Mouse (Mus musculus): ENCODE measurements at regions not wholly inside any gene's neighbourhood (a gene's known extent, or its start where the extent isn't known, plus 50 kb on each side); places are given as distances from the start of the nearest gene placed in this dataset.
"Not testable (repeated sequence)": the region's sequence is repeated elsewhere in the genome, so short reads cannot be mapped to it uniquely, and the experiment has no call there.

- not testable (repeated sequence) for H3K9me3 ChIP-seq (ENCODE audit: control insufficient read depth, low read depth, low read length); H3K27me3 ChIP-seq (ENCODE audit: control insufficient read depth, insufficient read depth, low read length); H3K36me3 ChIP-seq (ENCODE audit: control insufficient read depth, insufficient read depth, low read length); ATAC-seq (ENCODE audit: insufficient number of reproducible peaks, insufficient read depth, low FRiP score, low read depth); H3K4me1 ChIP-seq (ENCODE audit: control insufficient read depth, insufficient read depth, low read length); H3K4me3 ChIP-seq (ENCODE audit: low read depth, low read length); H3K9ac ChIP-seq (replicated peaks; ENCODE audit: low read depth, low read length); H3K27ac ChIP-seq (ENCODE audit: low read length); H3K4me2 ChIP-seq (replicated peaks; ENCODE audit: low read depth, low read length)
- 93% methylated on average over 19 of the region's 19 CpGs for WGBS
Observed at GRCm38 (mm10) chr13:107774499-107774898, 269.7 kb upstream of the Smim15 start.

GRCm38 (mm10) chr13:107767262-107767624, 277.0 kb upstream of the Smim15 start:
- WGBS = 66% methylated on average over 2 of the region's 2 CpGs

GRCm38 (mm10) chr13:107766397-107767261, 277.6 kb upstream of the Smim15 start:
- WGBS = 74% methylated on average over 13 of the region's 13 CpGs

More at GRCm38 (mm10) chr13:107767262-107767624, 277.0 kb upstream of the Smim15 start:
- H3K9me3 ChIP-seq (ENCODE audit: control insufficient read depth, low read depth, low read length) = no peaks in the 10 kb centered on the region
- no peak overlapping the region for H3K4me2 ChIP-seq (replicated peaks; ENCODE audit: low read depth, low read length)
- no peak for ATAC-seq (ENCODE audit: insufficient number of reproducible peaks, insufficient read depth, low FRiP score, low read depth)
- H3K27ac ChIP-seq (ENCODE audit: low read length) = no peak overlapping the region
- H3K4me3 ChIP-seq (ENCODE audit: low read depth, low read length) = no peak overlapping the region
- H3K27me3 ChIP-seq (ENCODE audit: control insufficient read depth, insufficient read depth, low read length) = no peaks in the 10 kb centered on the region
- peaks cover 11% of the 10 kb centered on the region; the same call in 1 of the 2 replicates for H3K36me3 ChIP-seq (ENCODE audit: control insufficient read depth, insufficient read depth, low read length)
- no peak overlapping the region for H3K9ac ChIP-seq (replicated peaks; ENCODE audit: low read depth, low read length)
- H3K4me1 ChIP-seq (ENCODE audit: control insufficient read depth, insufficient read depth, low read length) = no peaks in the 10 kb centered on the region

GRCm38 (mm10) chr13:107763911-107764310, 280.3 kb upstream of the Smim15 start:
- WGBS = 87% methylated on average over 5 of the region's 5 CpGs
- ATAC-seq (ENCODE audit: insufficient number of reproducible peaks, insufficient read depth, low FRiP score, low read depth) = no peak
- Histone ChIP-seq H3K4me1 (ENCODE audit: control insufficient read depth, insufficient read depth, low read length) (peaks cover 4% of the 10 kb centered on the region; the same call in 1 of the 2 replicates), H3K36me3 (ENCODE audit: control insufficient read depth, insufficient read depth, low read length) (peaks cover 3% of the 10 kb centered on the region; the same call in 1 of the 2 replicates), H3K27ac (ENCODE audit: low read length) (no peak overlapping the region), H3K9ac (replicated peaks; ENCODE audit: low read depth, low read length) (no peak overlapping the region), H3K27me3 (ENCODE audit: control insufficient read depth, insufficient read depth, low read length) (no peaks in the 10 kb centered on the region), H3K4me2 (replicated peaks; ENCODE audit: low read depth, low read length) (no peak overlapping the region), H3K9me3 (ENCODE audit: control insufficient read depth, low read depth, low read length) (no peaks in the 10 kb centered on the region), H3K4me3 (ENCODE audit: low read depth, low read length) (no peak overlapping the region)

More at GRCm38 (mm10) chr13:107766397-107767261, 277.6 kb upstream of the Smim15 start:
- no peak for ATAC-seq (ENCODE audit: insufficient number of reproducible peaks, insufficient read depth, low FRiP score, low read depth)
- Histone ChIP-seq H3K9me3 (ENCODE audit: control insufficient read depth, low read depth, low read length) (no peaks in the 10 kb centered on the region), H3K27ac (ENCODE audit: low read length) (no peak overlapping the region), H3K4me1 (ENCODE audit: control insufficient read depth, insufficient read depth, low read length) (no peaks in the 10 kb centered on the region), H3K4me2 (replicated peaks; ENCODE audit: low read depth, low read length) (no peak overlapping the region), H3K27me3 (ENCODE audit: control insufficient read depth, insufficient read depth, low read length) (no peaks in the 10 kb centered on the region), H3K36me3 (ENCODE audit: control insufficient read depth, insufficient read depth, low read length) (peaks cover 11% of the 10 kb centered on the region; the same call in 1 of the 2 replicates), H3K4me3 (ENCODE audit: low read depth, low read length) (no peak overlapping the region), H3K9ac (replicated peaks; ENCODE audit: low read depth, low read length) (no peak overlapping the region)

- H3K27ac ChIP-seq (ENCODE audit: low read length) = no peak overlapping the region
- H3K4me2 ChIP-seq (replicated peaks; ENCODE audit: low read depth, low read length) = no peak overlapping the region
- no peak overlapping the region for H3K4me3 ChIP-seq (ENCODE audit: low read depth, low read length)
- no peaks in the 10 kb centered on the region for H3K9me3 ChIP-seq (ENCODE audit: control insufficient read depth, low read depth, low read length)
- peaks cover 4% of the 10 kb centered on the region; the same call in 1 of the 2 replicates for H3K4me1 ChIP-seq (ENCODE audit: control insufficient read depth, insufficient read depth, low read length)
- no peaks in the 10 kb centered on the region for H3K27me3 ChIP-seq (ENCODE audit: control insufficient read depth, insufficient read depth, low read length)
- H3K9ac ChIP-seq (replicated peaks; ENCODE audit: low read depth, low read length) = no peak overlapping the region
- 76% methylated on average over 8 of the region's 8 CpGs for WGBS
- no peak for ATAC-seq (ENCODE audit: insufficient number of reproducible peaks, insufficient read depth, low FRiP score, low read depth)
- H3K36me3 ChIP-seq (ENCODE audit: control insufficient read depth, insufficient read depth, low read length) = no peaks in the 10 kb centered on the region
Observed at GRCm38 (mm10) chr13:107760511-107760910, 283.7 kb upstream of the Smim15 start.

GRCm38 (mm10) chr13:107758327-107759095, 285.7 kb upstream of the Smim15 start:
- ATAC-seq (ENCODE audit: insufficient number of reproducible peaks, insufficient read depth, low FRiP score, low read depth) = no peak
- 86% methylated on average over 13 of the region's 13 CpGs for WGBS
- H3K4me1 ChIP-seq (ENCODE audit: control insufficient read depth, insufficient read depth, low read length) = peaks cover 4% of the 10 kb centered on the region; the same call in 1 of the 2 replicates
- no peak overlapping the region for H3K4me3 ChIP-seq (ENCODE audit: low read depth, low read length)
- H3K4me2 ChIP-seq (replicated peaks; ENCODE audit: low read depth, low read length) = no peak overlapping the region
- H3K9me3 ChIP-seq (ENCODE audit: control insufficient read depth, low read depth, low read length) = no peaks in the 10 kb centered on the region
- H3K36me3 ChIP-seq (ENCODE audit: control insufficient read depth, insufficient read depth, low read length) = no peaks in the 10 kb centered on the region
- no peak overlapping the region for H3K27ac ChIP-seq (ENCODE audit: low read length)
- no peaks in the 10 kb centered on the region for H3K27me3 ChIP-seq (ENCODE audit: control insufficient read depth, insufficient read depth, low read length)
- H3K9ac ChIP-seq (replicated peaks; ENCODE audit: low read depth, low read length) = no peak overlapping the region

- no peak overlapping the region for H3K4me3 ChIP-seq (ENCODE audit: low read depth, low read length)
- no peaks in the 10 kb centered on the region for H3K27me3 ChIP-seq (ENCODE audit: control insufficient read depth, insufficient read depth, low read length)
- H3K4me1 ChIP-seq (ENCODE audit: control insufficient read depth, insufficient read depth, low read length) = no peaks in the 10 kb centered on the region
- no peak overlapping the region for H3K27ac ChIP-seq (ENCODE audit: low read length)
- ATAC-seq (ENCODE audit: insufficient number of reproducible peaks, insufficient read depth, low FRiP score, low read depth) = no peak
- 60% methylated on average over 3 of the region's 3 CpGs for WGBS
- no peaks in the 10 kb centered on the region for H3K9me3 ChIP-seq (ENCODE audit: control insufficient read depth, low read depth, low read length)
- H3K4me2 ChIP-seq (replicated peaks; ENCODE audit: low read depth, low read length) = no peak overlapping the region
- H3K9ac ChIP-seq (replicated peaks; ENCODE audit: low read depth, low read length) = no peak overlapping the region
- H3K36me3 ChIP-seq (ENCODE audit: control insufficient read depth, insufficient read depth, low read length) = no peaks in the 10 kb centered on the region
Observed at GRCm38 (mm10) chr13:107752745-107753144, 291.5 kb upstream of the Smim15 start.

- H3K4me2 ChIP-seq (replicated peaks; ENCODE audit: low read depth, low read length) = no peak overlapping the region
- no peaks in the 10 kb centered on the region for H3K9me3 ChIP-seq (ENCODE audit: control insufficient read depth, low read depth, low read length)
- H3K27me3 ChIP-seq (ENCODE audit: control insufficient read depth, insufficient read depth, low read length) = no peaks in the 10 kb centered on the region
- no peaks in the 10 kb centered on the region for H3K4me1 ChIP-seq (ENCODE audit: control insufficient read depth, insufficient read depth, low read length)
- H3K9ac ChIP-seq (replicated peaks; ENCODE audit: low read depth, low read length) = no peak overlapping the region
- 83% methylated on average over 21 of the region's 21 CpGs for WGBS
- H3K36me3 ChIP-seq (ENCODE audit: control insufficient read depth, insufficient read depth, low read length) = peaks cover 12% of the 10 kb centered on the region; the same call in 1 of the 2 replicates
- peak; percentile 71; the same call in 1 of the 2 replicates for ATAC-seq (ENCODE audit: insufficient number of reproducible peaks, insufficient read depth, low FRiP score, low read depth)
- no peak overlapping the region for H3K4me3 ChIP-seq (ENCODE audit: low read depth, low read length)
- H3K27ac ChIP-seq (ENCODE audit: low read length) = no peak overlapping the region
Observed at GRCm38 (mm10) chr13:107743464-107744218, 300.6 kb upstream of the Smim15 start.

All from stomach, embryonic 14.5 days (tissue).